Mouse (Mus musculus): ENCODE data around the gene Prmt3.

The Prmt3 gene

GRCm38 (mm10) chr7:49857347-49857746, 79.2 kb downstream of the Prmt3 start:
- DNase-seq (ENCODE audit: low spot score in 2 of 2): no peak

GRCm38 (mm10) chr7:49858257-49858656, 80.1 kb downstream of the Prmt3 start:
- DNase-seq (ENCODE audit: low spot score in 2 of 2): no peak

DNA sequence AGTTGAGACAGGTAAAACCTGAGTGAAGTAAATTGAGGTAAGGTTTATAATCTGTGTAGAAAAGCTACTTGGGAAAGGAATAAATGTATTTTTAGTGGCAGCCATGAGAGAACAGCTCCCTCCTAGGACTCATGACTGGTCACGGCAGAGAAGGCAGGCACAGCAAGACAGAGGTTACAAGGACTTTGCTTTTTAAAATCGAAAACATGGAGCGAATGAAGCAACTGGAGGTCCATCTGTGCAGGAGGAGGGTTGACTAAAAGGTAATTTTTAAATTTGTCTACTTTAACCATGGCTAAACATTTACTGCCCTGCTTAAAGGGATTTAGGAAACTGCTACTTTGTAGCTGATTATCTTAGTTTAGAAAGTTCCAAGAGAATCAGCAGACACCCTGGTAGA, 81.7 kb downstream of the Prmt3 start:
- DNase-seq (ENCODE audit: low spot score in 2 of 2): no peak

DNA sequence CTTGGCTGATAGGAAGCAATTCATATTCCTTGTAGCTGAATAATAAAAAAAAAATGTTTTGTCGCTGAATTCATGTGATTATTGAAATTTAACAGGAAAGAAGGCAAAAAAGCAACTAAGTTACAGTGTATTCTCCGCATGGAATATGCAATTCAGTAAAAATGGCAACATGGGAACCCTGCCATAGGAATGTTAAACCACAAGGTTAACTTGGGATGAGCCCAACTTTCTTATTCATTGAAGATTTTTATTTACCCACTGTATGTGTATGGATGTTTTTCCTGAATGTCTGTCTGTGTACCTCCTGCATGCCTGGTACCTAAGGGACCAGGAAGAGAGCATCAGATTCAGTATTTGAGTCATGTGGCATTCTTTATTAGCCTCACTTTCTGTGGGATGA, 83.0 kb downstream of the Prmt3 start:
- DNase-seq (ENCODE audit: low spot score in 2 of 2): no peak

- DNase-seq (ENCODE audit: low spot score in 2 of 2): no peak
Measured at GRCm38 (mm10) chr7:49863753-49864152, 85.6 kb downstream of the Prmt3 start.

DNA sequence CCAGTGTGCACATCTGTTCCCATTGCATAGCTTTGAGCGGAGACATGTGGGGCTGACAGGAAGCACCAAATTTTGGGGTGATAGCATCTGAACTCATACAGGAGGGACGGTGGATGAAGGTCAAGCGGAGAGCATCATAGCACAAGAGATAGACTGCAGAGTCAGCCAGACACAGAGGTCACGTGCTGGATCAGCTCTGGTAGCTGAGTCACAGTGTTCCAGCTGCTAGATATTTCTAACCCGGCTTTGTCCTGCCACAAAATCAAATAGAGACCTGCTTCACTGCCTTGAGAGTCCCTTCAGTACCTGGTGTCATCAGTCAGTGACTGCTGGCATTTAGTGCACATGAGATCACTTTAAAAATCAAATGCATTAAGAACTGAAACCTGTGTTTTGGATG, 91.5 kb downstream of the Prmt3 start:
- no peak for DNase-seq (ENCODE audit: low spot score in 2 of 2)

- no peak for DNase-seq (ENCODE audit: low spot score in 2 of 2)
Measured at GRCm38 (mm10) chr7:49870276-49870675, 92.1 kb downstream of the Prmt3 start.

DNA sequence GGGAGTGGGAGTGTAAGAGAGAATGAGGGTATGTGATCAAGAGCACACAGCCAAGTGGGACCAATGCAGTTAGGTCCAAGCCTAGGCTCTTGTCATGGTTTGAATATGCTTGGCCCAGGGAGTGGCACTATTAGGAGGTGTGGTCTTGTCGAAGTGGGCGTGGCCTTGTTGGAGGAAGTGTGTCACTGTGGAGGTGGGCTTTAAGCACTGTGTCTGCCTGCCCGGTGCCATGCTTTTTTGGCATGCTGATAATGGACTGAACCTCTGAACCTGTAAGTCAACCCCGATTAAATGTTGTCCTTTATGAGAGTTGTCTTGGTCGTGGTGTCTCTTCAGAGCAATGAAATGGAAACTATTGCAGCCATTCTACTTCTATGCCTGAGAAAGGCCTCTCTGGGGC, 99.2 kb downstream of the Prmt3 start:
- DNase-seq (ENCODE audit: low spot score in 2 of 2): no peak

GRCm38 (mm10) chr7:49879051-49879450, 100.9 kb downstream of the Prmt3 start:
- DNase-seq (ENCODE audit: low spot score in 2 of 2): no peak

DNA sequence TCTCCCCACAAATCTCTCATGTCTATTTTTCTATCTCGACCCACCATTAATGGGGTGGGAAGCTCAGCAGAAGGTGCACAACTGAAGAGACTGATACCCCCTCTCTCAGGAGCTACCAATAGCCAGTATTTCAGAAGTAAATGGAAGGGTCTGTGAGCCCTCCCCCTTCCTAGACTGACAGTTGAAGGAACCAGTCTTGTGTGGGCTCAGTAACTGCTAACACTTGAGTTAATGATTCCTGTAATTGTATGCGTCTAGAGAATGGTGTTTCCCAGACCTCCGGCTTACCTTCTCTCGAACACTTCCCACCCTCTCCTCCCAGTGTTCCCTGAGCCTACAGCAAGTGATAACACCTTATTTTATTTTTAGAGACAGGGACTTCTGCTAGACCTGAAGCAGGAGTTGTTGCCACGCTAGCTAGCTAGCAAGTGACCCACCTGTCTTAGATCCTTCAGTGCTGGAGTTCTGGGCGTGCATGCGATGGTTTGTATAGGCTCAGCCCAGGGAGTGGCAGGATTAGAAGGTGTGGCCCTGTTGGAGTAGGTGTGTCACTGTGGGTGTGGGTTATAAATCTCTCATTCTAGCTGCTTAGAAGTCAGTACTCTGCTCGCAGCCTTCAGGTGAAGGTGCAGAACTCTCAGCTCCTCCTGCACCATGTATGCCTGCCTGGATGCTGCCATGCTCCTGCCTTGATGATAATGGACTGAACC, 102.0 kb downstream of the Prmt3 start:
- no peak for DNase-seq (ENCODE audit: low spot score in 2 of 2)

GRCm38 (mm10) chr7:49882288-49882687, 104.1 kb downstream of the Prmt3 start:
- DNase-seq (ENCODE audit: low spot score in 2 of 2): no peak

DNA sequence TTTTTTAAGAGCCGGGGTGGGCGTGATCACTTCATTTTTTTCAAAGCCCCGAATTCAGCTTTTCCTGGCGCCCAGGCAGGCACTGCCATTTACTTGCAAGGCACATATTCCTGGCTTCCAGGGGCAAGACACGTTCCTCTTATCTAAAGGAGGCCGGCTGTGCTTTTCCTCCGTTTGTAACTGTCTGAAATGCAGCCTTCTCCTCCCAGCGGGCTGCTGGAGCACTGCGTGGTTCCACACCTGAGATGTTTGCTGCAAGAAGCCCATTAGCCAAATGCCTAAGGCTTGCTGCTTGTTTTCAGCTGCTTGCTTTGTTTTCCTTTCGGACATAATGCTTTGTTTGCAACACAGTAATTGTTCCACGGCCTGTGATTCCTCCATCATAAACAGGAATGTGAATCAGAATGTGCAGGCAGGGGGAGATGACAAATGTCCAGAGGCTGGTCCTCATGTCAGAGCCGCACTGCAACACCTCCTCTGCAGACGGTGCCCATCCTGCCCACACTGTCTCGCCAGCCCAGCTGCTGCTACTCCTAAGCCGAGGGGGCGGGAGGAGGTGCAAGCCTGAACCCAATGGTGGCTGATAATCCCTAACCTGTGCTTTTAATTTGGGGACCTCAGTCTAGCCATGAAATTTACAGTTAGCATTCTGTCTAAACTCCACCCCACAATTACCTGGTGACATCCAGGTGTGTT, 104.7 kb downstream of the Prmt3 start:
- DNase-seq (ENCODE audit: low spot score in 2 of 2): no peak

DNA sequence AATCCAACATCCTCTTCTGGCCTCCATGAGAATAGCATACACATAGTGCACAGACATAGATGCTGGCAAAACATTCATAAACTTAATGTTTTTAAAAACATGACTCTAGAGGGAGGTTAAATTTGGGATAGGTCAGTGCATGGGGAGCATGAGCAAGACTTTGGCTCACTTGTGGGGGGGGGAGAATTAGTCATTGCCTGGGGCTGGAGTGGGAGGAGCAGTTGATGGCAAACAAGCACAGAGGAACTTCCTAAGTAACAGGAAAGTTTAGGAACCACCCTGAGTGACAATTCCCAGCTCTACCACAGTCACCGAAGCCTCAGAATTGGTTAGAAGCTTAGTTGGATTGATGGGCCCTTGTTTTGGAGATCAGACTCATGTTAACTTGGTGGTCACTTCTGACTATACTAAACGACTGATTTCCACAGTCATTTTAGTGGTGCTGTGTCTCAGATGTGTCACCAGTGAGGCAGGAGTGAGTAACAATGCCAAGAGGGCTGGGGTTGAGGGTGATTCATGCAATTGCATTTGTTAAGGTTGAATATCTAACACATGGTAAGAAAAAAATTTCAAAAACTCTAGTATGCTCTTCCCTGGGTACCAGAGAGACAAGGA, 109.7 kb downstream of the Prmt3 start:
- no peak for DNase-seq (ENCODE audit: low spot score in 2 of 2)

DNA sequence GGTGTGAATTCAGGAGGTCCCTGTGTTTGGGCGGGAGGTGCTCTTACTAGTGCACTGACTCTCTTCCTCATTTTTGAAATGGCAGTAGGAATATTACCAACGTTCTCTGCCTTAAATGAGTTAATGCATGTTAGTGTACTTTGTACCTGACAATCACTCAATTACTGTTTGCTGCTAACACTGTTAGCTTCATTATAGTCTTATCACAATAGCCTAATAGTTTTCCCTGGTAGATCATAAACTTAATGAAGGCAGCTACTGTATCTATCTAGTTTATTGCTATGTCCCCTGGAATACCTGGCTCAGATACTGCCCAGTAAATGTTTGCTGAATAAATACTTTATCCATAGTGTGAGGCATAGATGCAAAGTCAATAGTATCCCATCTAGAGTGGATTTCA, 116.6 kb downstream of the Prmt3 start:
- DNase-seq (ENCODE audit: low spot score in 2 of 2): no peak

GRCm38 (mm10) chr7:49895296-49895695, 117.2 kb downstream of the Prmt3 start:
- no peak for DNase-seq (ENCODE audit: low spot score in 2 of 2)

GRCm38 (mm10) chr7:49902003-49902552, 123.9 kb downstream of the Prmt3 start:
- DNase-seq (ENCODE audit: low spot score in 2 of 2): no peak

- no peak for DNase-seq (ENCODE audit: low spot score in 2 of 2)
Measured at GRCm38 (mm10) chr7:49907191-49908171, 129.3 kb downstream of the Prmt3 start.

Data from frontal cortex, postnatal 10 days (tissue).